Mouse (Mus musculus) forebrain, embryonic 12.5 days (tissue): ENCODE data around the gene Ddx52. TPM values are rescaled to one million over a fixed set of nuclear protein-coding genes. Genes with fewer than 3 reads are reported as not detected.

ENCODE experiments used
- ATAC-seq: fragments of 200-750 bp; cut with Nextera tagmentation; 2 replicates; pipeline ENCODE4 v1.8.0; 2017; ENCODE audit warnings: moderate TSS enrichment; ENCODE audit not compliant: low FRiP score
- H3K27ac ChIP-seq: fragments of 300-500 bp; sonication (generic); 2 replicates; pipeline ENCODE4 v1.5.1; 2016; ENCODE audit warnings: mild to moderate bottlenecking
- H3K27me3 ChIP-seq: fragments of 300-500 bp; sonication (generic); 2 replicates; pipeline ENCODE4 v1.6.1; 2016; ENCODE audit warnings: mild to moderate bottlenecking
- H3K36me3 ChIP-seq: fragments of 300-500 bp; sonication (generic); replicated peaks from 2 replicates; pipeline ENCODE4 v1.6.1; 2016; ENCODE audit warnings: mild to moderate bottlenecking
- H3K4me1 ChIP-seq: fragments of 300-500 bp; sonication (generic); 2 replicates; pipeline ENCODE4 v1.6.1; 2016
- H3K4me2 ChIP-seq: fragments of 300-500 bp; sonication (generic); 2 replicates; pipeline ENCODE4 v1.6.1; 2016; ENCODE audit warnings: mild to moderate bottlenecking, moderate library complexity
- H3K4me3 ChIP-seq: fragments of 300-500 bp; sonication (generic); replicated peaks from 2 replicates; pipeline ENCODE4 v1.5.1; 2016; ENCODE audit warnings: mild to moderate bottlenecking
- H3K9ac ChIP-seq: fragments of 300-500 bp; sonication (generic); 2 replicates; pipeline ENCODE4 v1.6.1; 2016; ENCODE audit warnings: mild to moderate bottlenecking
- H3K9me3 ChIP-seq: fragments of 300-500 bp; sonication (generic); 2 replicates; pipeline ENCODE4 v1.6.1; 2016
- WGBS: fragments of 180-500 bp; shearing (Covaris S2); methylation state at CpG from one replicate; pipeline ENCODE4 v1.1.7; 2016; 5-methylcytosine and 5-hydroxymethylcytosine counted together
- polyA plus RNA-seq: library from polyadenylated mRNA; unstranded; fragments of >200 nt; fragmentation: Nextera tagmentation; extraction: Ambion mirVana; gene quantifications from 2 replicates; pipeline ENCODE4 v1.2.1, GENCODE M21; 2016

Ddx52 gene
- polyA plus RNA-seq = 43.3 and 44.2 TPM in 2 replicates

DNA sequence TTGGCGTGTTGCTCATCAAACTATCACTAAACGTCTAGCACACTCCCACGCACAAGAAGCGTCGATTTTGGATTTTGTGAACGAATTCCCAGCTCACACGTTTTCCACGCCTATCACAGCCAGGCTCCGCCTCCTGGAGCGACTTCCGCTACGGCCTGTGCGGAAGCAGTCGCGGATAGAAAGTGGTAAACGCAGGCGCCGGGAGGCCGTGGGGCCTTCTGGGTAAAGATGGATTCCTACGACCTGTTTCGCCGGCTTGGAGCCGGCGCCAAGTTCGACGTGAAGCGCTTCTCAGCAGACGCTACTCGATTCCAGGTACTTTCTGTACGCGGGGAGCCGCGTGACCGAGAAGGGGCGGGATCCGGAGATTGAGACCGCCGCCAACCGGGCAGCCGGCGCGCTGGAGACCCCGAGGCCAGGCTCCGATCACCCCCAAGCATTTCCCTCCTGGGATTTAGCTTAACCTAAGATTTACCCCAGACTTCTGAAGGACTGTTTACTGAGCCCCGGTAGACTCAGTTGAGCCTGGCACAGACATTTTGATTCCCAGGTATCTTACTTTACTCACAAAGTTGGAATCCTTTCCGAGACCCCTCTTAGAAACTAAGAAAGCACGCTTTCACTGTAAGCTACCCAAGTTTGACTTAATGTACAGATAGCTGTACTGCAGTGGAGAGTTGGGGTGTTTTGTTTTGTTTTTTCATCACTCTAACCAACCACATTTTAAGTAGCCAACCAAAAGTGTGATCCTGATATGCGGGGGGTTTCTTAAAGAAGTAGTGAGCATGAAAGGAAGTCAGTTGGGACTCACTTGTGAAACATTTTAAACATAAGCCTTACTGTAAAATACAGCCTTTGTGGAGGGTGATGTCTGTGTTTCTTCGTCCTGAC is at the start of gene Ddx52:
Gene Ddx52 (plus strand): TSS at position 113 of the 891 bp plus-strand sequence.
- Histone ChIP-seq H3K27ac (peak within 1 kb of the TSS; percentile 70), H3K36me3 (peaks cover 33% of the 10 kb centered on the region), H3K4me1 (peaks cover 10% of the 10 kb centered on the region), H3K27me3 (peaks cover 25% of the 10 kb centered on the region), H3K4me3 (peak within 1 kb of the TSS; percentile 74), H3K9me3 (no peaks in the 10 kb centered on the region), H3K4me2 (peak within 1 kb of the TSS; percentile 79), H3K9ac (peak within 1 kb of the TSS; percentile 77)
- 1% methylated on average over 49 of the region's 49 CpGs for WGBS
- ATAC-seq = peak; percentile 92

DNA sequence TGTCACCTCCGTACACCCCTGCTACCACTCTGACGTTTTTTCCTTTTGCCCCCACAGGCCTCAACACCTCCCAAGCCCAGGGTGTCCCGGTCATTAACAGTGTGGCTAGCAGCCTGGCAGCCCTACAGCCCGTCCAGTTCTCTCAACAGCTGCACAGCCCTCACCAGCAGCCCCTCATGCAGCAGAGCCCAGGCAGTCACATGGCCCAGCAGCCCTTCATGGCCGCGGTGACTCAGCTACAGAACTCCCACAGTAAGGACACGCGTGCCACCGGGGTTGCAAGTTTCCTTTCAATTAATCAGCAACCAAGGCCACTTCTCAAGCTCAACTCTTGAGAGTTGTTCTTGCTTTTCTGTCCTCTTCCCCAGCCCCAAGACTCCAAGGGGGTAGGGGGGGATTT is 48.5 kb upstream of the Ddx52 start:
- Histone ChIP-seq H3K27me3 (0 out of 2 replicates have a peak, but pooled peaks cover 3% of the 10 kb centered on the region), H3K4me3 (no peak overlapping the region), H3K4me1 (no peaks in the 10 kb centered on the region), H3K27ac (no peak overlapping the region), H3K4me2 (no peak overlapping the region), H3K36me3 (no peaks in the 10 kb centered on the region), H3K9me3 (no peaks in the 10 kb centered on the region), H3K9ac (no peak overlapping the region)
- no peak for ATAC-seq
- 87% methylated on average over 9 of the region's 9 CpGs for WGBS

DNA sequence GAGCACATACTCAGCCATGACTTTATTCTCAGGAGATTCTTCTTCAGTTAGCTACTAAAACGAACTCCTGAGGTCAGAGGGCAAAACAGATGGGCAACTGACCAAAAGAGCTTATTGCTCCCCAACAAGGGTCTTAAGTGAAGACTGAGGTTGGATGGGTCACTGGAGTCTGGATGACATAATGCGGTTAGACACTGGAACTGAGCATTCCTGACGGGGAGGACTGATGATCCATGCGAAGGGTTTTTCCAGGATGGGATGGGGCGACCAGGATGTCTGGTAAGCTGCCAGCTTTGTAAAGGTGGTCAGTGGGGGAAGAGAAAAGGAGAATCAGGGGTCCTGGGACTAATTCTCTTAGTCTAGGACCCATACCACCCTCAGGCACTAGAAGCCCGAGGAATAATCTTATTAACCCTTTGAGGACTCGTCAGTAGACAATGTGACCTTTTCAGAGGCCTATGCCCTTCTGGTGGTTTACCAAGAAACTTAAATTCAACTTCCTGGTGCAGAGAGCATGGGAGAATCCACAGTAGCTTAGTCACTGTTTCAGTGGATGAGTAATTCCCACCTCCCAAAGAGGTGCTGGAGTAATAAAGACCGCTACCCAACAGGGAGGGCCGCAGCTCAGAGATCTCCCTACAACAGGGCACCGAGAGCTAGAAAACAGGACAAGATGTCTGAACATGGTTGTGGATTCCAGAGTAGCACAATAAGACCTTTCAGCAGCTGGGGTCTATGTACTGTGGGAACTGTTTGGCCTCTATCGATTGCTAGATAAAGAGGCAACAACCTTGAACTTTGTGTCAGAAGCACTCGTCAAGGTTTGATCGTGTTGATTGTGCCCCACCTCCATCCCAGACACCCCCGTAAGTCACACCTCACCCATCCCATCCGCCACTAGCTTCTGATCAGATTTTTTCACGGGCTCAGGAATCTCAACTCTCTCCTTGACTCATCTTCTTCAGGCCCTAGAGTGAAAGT is 45.1 kb upstream of the Ddx52 start:
- H3K4me1 ChIP-seq = no peaks in the 10 kb centered on the region
- no peak for ATAC-seq
- no peaks in the 10 kb centered on the region for H3K27me3 ChIP-seq
- no peaks in the 10 kb centered on the region for H3K9me3 ChIP-seq
- H3K36me3 ChIP-seq = no peaks in the 10 kb centered on the region
- H3K4me3 ChIP-seq = no peak overlapping the region
- H3K4me2 ChIP-seq = no peak overlapping the region
- no peak overlapping the region for H3K9ac ChIP-seq
- H3K27ac ChIP-seq = no peak overlapping the region
- WGBS = 83% methylated on average over 16 of the region's 16 CpGs

GRCm38 (mm10) chr11:83897569-83897968 is 44.3 kb upstream of the Ddx52 start:
- no peak for ATAC-seq
- H3K9me3 ChIP-seq = no peaks in the 10 kb centered on the region
- no peak overlapping the region for H3K27ac ChIP-seq
- no peak overlapping the region for H3K4me2 ChIP-seq
- no peaks in the 10 kb centered on the region for H3K27me3 ChIP-seq
- no peaks in the 10 kb centered on the region for H3K4me1 ChIP-seq
- H3K36me3 ChIP-seq = no peaks in the 10 kb centered on the region
- H3K4me3 ChIP-seq = no peak overlapping the region
- WGBS = 88% methylated on average over 7 of the region's 7 CpGs
- no peak overlapping the region for H3K9ac ChIP-seq

DNA sequence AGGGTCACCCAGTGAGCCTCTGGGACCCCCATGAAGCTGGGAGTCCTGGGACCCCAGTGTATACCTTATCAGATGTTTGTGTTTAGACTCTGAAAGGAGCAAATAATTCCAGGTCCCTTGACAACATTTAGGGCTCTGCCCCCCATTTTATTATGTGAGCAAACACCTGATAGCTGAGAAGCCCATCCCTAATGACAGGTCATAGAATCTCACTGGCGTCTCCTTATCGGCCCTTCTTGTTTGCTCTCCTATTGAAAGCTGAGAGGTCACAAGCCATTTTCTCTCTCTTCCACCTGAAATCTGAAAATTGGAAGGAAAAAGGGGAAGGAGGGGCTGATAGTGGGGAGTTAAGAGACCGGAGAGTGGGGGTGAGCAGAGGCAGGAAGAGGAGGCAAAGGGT is 39.0 kb upstream of the Ddx52 start:
- Histone ChIP-seq H3K27me3 (no peaks in the 10 kb centered on the region), H3K9ac (no peak overlapping the region), H3K4me3 (no peak overlapping the region), H3K27ac (no peak overlapping the region), H3K4me2 (no peak overlapping the region), H3K9me3 (no peaks in the 10 kb centered on the region), H3K4me1 (no peaks in the 10 kb centered on the region), H3K36me3 (no peaks in the 10 kb centered on the region)
- WGBS = 89% methylated on average over 3 of the region's 3 CpGs
- no peak for ATAC-seq

- ATAC-seq = no peak
- Histone ChIP-seq H3K9ac (no peak overlapping the region), H3K36me3 (no peaks in the 10 kb centered on the region), H3K27ac (no peak overlapping the region), H3K4me1 (no peaks in the 10 kb centered on the region), H3K4me2 (no peak overlapping the region), H3K4me3 (no peak overlapping the region), H3K27me3 (no peaks in the 10 kb centered on the region), H3K9me3 (no peaks in the 10 kb centered on the region)
- 76% methylated on average over 5 of the region's 5 CpGs for WGBS
These were observed 36.1 kb upstream of the Ddx52 start for GRCm38 (mm10) chr11:83905756-83906155.

DNA sequence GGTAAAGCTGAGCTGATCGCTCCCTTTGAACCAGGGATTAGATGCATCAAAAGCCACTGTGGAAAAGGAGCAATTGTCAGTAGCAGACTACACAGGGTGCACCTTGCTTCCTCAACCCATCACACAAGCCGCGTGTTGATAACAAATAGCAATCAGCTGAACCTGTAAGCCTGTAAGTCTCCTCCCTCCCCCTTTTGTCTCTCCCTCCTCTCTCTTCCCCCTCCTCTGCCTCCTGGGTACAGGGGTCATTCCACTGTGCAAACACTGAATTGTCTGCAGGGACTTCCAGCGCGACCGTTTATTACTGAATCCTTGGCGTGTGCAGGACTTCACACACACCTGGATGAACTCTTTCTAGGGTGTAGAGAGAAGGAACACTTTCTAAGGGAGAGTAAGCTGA is 33.5 kb upstream of the Ddx52 start:
- no peaks in the 10 kb centered on the region for H3K4me1 ChIP-seq
- no peak overlapping the region for H3K4me3 ChIP-seq
- H3K36me3 ChIP-seq = no peaks in the 10 kb centered on the region
- H3K27ac ChIP-seq = no peak overlapping the region
- H3K4me2 ChIP-seq = no peak overlapping the region
- ATAC-seq = no peak
- H3K27me3 ChIP-seq = no peaks in the 10 kb centered on the region
- no peak overlapping the region for H3K9ac ChIP-seq
- 10% methylated on average over 7 of the region's 7 CpGs for WGBS
- no peaks in the 10 kb centered on the region for H3K9me3 ChIP-seq

DNA sequence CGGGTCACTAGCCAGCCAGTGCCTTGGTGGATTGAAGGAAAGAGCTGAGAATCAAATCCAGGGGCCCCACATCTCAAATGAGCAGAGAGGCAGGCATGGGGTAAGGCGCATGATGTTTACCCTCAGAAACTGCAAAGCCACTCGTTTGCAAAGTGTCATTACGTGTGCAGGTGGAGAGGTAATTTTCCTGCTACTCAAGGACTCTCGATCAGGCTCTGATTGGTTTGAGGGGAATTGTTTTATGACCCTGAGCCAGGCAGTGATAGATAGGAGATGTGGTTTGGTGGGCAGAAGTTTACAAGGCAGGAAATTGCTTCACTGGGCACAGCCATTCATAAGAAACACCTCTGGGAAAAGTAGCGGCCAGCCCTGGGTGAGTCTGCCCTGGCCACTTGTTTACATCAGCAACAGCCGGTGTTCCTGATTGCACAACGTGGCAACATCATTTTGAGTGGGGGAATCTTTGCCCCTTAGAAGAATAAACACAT is 28.0 kb upstream of the Ddx52 start:
- H3K4me1 ChIP-seq = no peaks in the 10 kb centered on the region
- no peak for ATAC-seq
- H3K4me2 ChIP-seq = no peak overlapping the region
- H3K4me3 ChIP-seq = no peak overlapping the region
- H3K9ac ChIP-seq = no peak overlapping the region
- H3K27ac ChIP-seq = no peak overlapping the region
- WGBS = 77% methylated on average over 8 of the region's 8 CpGs
- H3K27me3 ChIP-seq = peaks cover 3% of the 10 kb centered on the region; the same call in 1 of the 2 replicates
- no peaks in the 10 kb centered on the region for H3K36me3 ChIP-seq
- no peaks in the 10 kb centered on the region for H3K9me3 ChIP-seq

- no peaks in the 10 kb centered on the region for H3K9me3 ChIP-seq
- no peak overlapping the region for H3K4me3 ChIP-seq
- no peak overlapping the region for H3K27ac ChIP-seq
- H3K9ac ChIP-seq = no peak overlapping the region
- no peak for ATAC-seq
- peaks cover 3% of the 10 kb centered on the region; the same call in 1 of the 2 replicates for H3K27me3 ChIP-seq
- no peaks in the 10 kb centered on the region for H3K4me1 ChIP-seq
- no peak overlapping the region for H3K4me2 ChIP-seq
- H3K36me3 ChIP-seq = no peaks in the 10 kb centered on the region
- 87% methylated on average over 4 of the region's 4 CpGs for WGBS
These were observed 27.4 kb upstream of the Ddx52 start for GRCm38 (mm10) chr11:83914501-83914900.

DNA sequence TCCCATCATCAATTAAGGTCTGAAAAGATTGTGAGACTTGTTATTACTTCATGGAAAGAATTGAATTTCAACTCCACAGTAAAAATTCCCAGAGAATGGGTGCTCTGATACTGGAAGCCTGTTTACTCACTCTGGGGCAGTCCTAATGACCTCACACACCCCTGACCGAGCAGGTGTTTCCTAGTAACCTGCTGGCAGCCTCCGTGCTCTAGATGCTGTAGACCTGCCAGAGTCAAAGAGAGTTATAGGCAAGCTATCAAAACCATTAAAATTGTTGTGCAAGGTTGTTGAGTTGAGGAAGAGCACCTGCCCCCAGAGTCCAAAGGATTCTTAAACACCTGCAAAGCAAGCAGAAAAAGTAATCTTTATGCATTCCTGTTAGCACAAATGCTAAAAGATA is 19.3 kb upstream of the Ddx52 start:
- Histone ChIP-seq H3K36me3 (no peaks in the 10 kb centered on the region), H3K27ac (no peak overlapping the region), H3K4me1 (no peaks in the 10 kb centered on the region), H3K27me3 (peaks cover 3% of the 10 kb centered on the region; the same call in 1 of the 2 replicates), H3K9ac (no peak overlapping the region), H3K4me2 (no peak overlapping the region), H3K4me3 (no peak overlapping the region), H3K9me3 (no peaks in the 10 kb centered on the region)
- WGBS = 85% methylated on average over 2 of the region's 2 CpGs
- ATAC-seq = no peak

DNA sequence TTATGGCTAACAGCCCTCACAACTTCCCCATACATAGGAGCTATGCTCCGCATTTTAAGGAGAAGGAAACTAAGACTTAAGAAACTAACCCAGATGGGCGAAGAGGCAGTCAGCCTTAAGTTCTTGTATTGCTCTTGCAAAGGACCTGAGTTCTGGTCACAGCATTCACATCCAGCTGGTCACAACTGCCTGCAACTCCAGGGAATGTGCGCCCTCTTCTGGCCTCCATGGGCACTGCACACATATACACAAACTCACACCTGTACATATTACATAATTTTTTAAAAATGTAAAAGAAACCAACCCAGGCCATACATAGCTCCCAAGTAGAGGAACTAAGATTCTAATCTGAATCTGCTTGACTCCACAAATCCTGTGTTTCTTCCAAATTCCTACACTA is 14.8 kb upstream of the Ddx52 start:
- no peaks in the 10 kb centered on the region for H3K4me1 ChIP-seq
- no peak overlapping the region for H3K4me2 ChIP-seq
- no peaks in the 10 kb centered on the region for H3K27me3 ChIP-seq
- no peak for ATAC-seq
- no peaks in the 10 kb centered on the region for H3K36me3 ChIP-seq
- WGBS = 56% methylated on average over 3 of the region's 3 CpGs
- no peak overlapping the region for H3K4me3 ChIP-seq
- no peaks in the 10 kb centered on the region for H3K9me3 ChIP-seq
- H3K9ac ChIP-seq = no peak overlapping the region
- H3K27ac ChIP-seq = no peak overlapping the region

DNA sequence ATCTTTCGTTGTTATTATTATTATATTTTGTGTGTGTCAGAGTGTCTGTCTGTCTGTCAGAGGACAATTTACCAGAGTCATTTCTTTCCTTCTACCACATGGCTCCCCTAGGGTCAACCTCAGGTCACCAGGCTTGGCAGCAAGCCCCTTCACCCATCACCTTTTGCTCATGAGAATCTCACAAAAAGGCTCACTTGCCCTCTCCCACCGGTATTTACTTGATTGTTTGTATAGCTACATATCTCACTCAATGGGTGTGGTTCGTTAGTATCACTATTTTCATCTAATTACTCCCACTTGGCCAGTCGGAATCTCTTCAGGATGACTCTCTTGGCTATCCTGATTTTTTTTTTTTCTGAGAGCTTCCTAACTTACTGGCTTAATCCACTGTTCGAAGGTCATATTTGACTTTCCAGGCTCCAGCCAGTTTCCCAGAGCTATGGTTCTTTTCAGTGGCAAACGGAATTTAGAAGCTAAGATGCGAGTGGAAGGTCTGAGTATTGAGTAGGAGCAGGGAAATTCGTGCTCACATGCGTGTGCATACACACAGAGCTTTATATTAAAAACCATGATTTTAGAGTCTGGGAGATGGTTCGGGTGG is 9.3 kb upstream of the Ddx52 start:
- H3K27me3 ChIP-seq = peaks cover 8% of the 10 kb centered on the region
- H3K9ac ChIP-seq = no peak overlapping the region
- H3K9me3 ChIP-seq = no peaks in the 10 kb centered on the region
- ATAC-seq = no peak
- no peaks in the 10 kb centered on the region for H3K4me1 ChIP-seq
- H3K27ac ChIP-seq = no peak overlapping the region
- WGBS = 81% methylated on average over 10 of the region's 10 CpGs
- no peaks in the 10 kb centered on the region for H3K36me3 ChIP-seq
- no peak overlapping the region for H3K4me2 ChIP-seq
- H3K4me3 ChIP-seq = no peak overlapping the region
